Mouse (Mus musculus): ENCODE measurements at regions not wholly inside any gene's neighbourhood (a gene's known extent, or its start where the extent isn't known, plus 50 kb on each side); places are given as distances from the start of the nearest gene placed in this dataset.

GRCm38 (mm10) chr7:31208237-31209054, 52.8 kb upstream of the Gramd1a start:
- DNase-seq (ENCODE audit: low spot score) = peak; percentile 75

- no peak for DNase-seq (ENCODE audit: low spot score)
Measured at GRCm38 (mm10) chr7:31207563-31208236, 52.0 kb upstream of the Gramd1a start.

Measured in urinary bladder, postnatal 14 days (tissue).